In genomic region chr15:79683707-79684465, GRCm38 (mm10) we compare ENCODE assay signal across 8 mouse cellular contexts. TPM values are rescaled to one million over a fixed set of nuclear protein-coding genes. Genes with fewer than 3 reads are reported as not detected.
DNase-seq lines count a peak whose midpoint lies in the region; ATAC-seq lines count a peak whose summit lies in the region.

No protein-coding gene starts in this region.

- no peak overlapping the region for H3K27ac ChIP-seq in kidney, embryonic 15.5 days
- no peak overlapping the region for H3K27ac ChIP-seq in forebrain, embryonic 16.5 days (ENCODE audit: low read length)
- H3K27ac ChIP-seq in liver, embryonic 15.5 days (replicated peaks), result peak overlapping the region; percentile 99

- no peaks in the 10 kb centered on the region for H3K9me3 ChIP-seq in kidney, embryonic 15.5 days (replicated peaks)
- no peaks in the 10 kb centered on the region for H3K9me3 ChIP-seq in forebrain, embryonic 16.5 days (ENCODE audit: control insufficient read depth, low read length)
- H3K9me3 ChIP-seq in liver, embryonic 15.5 days (replicated peaks), result no peaks in the 10 kb centered on the region

- peaks cover 4% of the 10 kb centered on the region for H3K36me3 ChIP-seq in kidney, embryonic 15.5 days
- H3K36me3 ChIP-seq in forebrain, embryonic 16.5 days (ENCODE audit: control insufficient read depth, insufficient read depth), result no peaks in the 10 kb centered on the region
- peaks cover 17% of the 10 kb centered on the region for H3K36me3 ChIP-seq in liver, embryonic 15.5 days (replicated peaks)

- 59% methylated on average over 19 of the region's 19 CpGs for WGBS in kidney, embryonic 15.5 days
- WGBS in forebrain, embryonic 16.5 days, result 76% methylated on average over 19 of the region's 19 CpGs
- WGBS in liver, embryonic 15.5 days (ENCODE audit: insufficient replicate concordance), result 54% methylated on average over 19 of the region's 19 CpGs

- H3K4me3 ChIP-seq in kidney, embryonic 15.5 days (replicated peaks), result peak overlapping the region; percentile 67
- H3K4me3 ChIP-seq in forebrain, embryonic 16.5 days (replicated peaks; ENCODE audit: low read length), result peak overlapping the region; percentile 8; the same call in 1 of the 2 replicates
- peak overlapping the region; percentile 89 for H3K4me3 ChIP-seq in liver, embryonic 15.5 days (replicated peaks)

- no peak for DNase-seq in kidney, postnatal 36 days
- peak; percentile 30 for DNase-seq in adipocyte (ENCODE audit: low spot score)
- DNase-seq in spleen, postnatal 36 days (ENCODE audit: low spot score in 2 of 2), result no peak
- no peak for DNase-seq in layer of hippocampus, postnatal 36 days
- no peak for DNase-seq in lung, postnatal 14 days

- H3K9ac ChIP-seq in kidney, embryonic 15.5 days, result peak overlapping the region; percentile 8; the same call in 1 of the 2 replicates
- H3K9ac ChIP-seq in forebrain, embryonic 16.5 days (replicated peaks; ENCODE audit: low read depth, low read length), result peak overlapping the region; percentile 15; the same call in 1 of the 2 replicates
- peak overlapping the region; percentile 88 for H3K9ac ChIP-seq in liver, embryonic 15.5 days

- peak overlapping the region; percentile 68 for H3K4me2 ChIP-seq in kidney, embryonic 15.5 days
- H3K4me2 ChIP-seq in forebrain, embryonic 16.5 days (ENCODE audit: low read length), result peak overlapping the region; percentile 92
- H3K4me2 ChIP-seq in liver, embryonic 15.5 days, result peak overlapping the region; percentile 82

- no peaks in the 10 kb centered on the region for H3K27me3 ChIP-seq in kidney, embryonic 15.5 days
- no peaks in the 10 kb centered on the region for H3K27me3 ChIP-seq in forebrain, embryonic 16.5 days (replicated peaks; ENCODE audit: control insufficient read depth, insufficient read depth, low read length)
- H3K27me3 ChIP-seq in liver, embryonic 15.5 days, result no peaks in the 10 kb centered on the region

- no peak for ATAC-seq in kidney, embryonic 15.5 days (replicated peaks; ENCODE audit: low FRiP score)
- ATAC-seq in forebrain, embryonic 16.5 days, result no peak
- no peak for ATAC-seq in liver, embryonic 15.5 days (ENCODE audit: insufficient read depth)

- peaks cover 58% of the 10 kb centered on the region for H3K4me1 ChIP-seq in kidney, embryonic 15.5 days
- peaks cover 48% of the 10 kb centered on the region for H3K4me1 ChIP-seq in forebrain, embryonic 16.5 days (replicated peaks; ENCODE audit: control insufficient read depth, insufficient read depth, low read length)
- peaks cover 72% of the 10 kb centered on the region for H3K4me1 ChIP-seq in liver, embryonic 15.5 days (replicated peaks)

RNA-seq across cellular contexts. Expression of gene Josd1, which starts 3.8 kb away (rescaled TPM):
- 19.0 and 21.1 TPM in 2 replicates for polyA plus RNA-seq in kidney, embryonic 15.5 days (2015; fragmentation: Nextera tagmentation; extraction: Ambion mirVana)
- polyA plus RNA-seq in forebrain, embryonic 16.5 days (2015; fragmentation: Nextera tagmentation; extraction: Ambion mirVana), result 24.5 and 25.2 TPM in 2 replicates
- 20.1 and 22.3 TPM in 2 replicates for polyA plus RNA-seq in liver, embryonic 15.5 days (2015; fragmentation: Nextera tagmentation; extraction: Ambion mirVana)
- total RNA-seq in layer of hippocampus, postnatal 36 days (2021), result 10 to 100 TPM; 48.4 to 50.1 TPM

RNA-seq across cellular contexts. Expression of gene Gtpbp1, which starts 6.8 kb away (rescaled TPM):
- polyA plus RNA-seq in kidney, embryonic 15.5 days (2015; fragmentation: Nextera tagmentation; extraction: Ambion mirVana), result 32.6 and 36.5 TPM in 2 replicates
- polyA plus RNA-seq in forebrain, embryonic 16.5 days (2015; fragmentation: Nextera tagmentation; extraction: Ambion mirVana), result 55.7 and 56.5 TPM in 2 replicates
- 29.9 and 33.5 TPM in 2 replicates for polyA plus RNA-seq in liver, embryonic 15.5 days (2015; fragmentation: Nextera tagmentation; extraction: Ambion mirVana)
- 10 to 100 TPM; 48.6 to 51.6 TPM for total RNA-seq in layer of hippocampus, postnatal 36 days (2021)

RNA-seq across cellular contexts. Expression of gene Tomm22, which starts 13.2 kb away (rescaled TPM):
- 249 and 266 TPM in 2 replicates for polyA plus RNA-seq in kidney, embryonic 15.5 days (2015; fragmentation: Nextera tagmentation; extraction: Ambion mirVana)
- polyA plus RNA-seq in forebrain, embryonic 16.5 days (2015; fragmentation: Nextera tagmentation; extraction: Ambion mirVana), result 249 and 262 TPM in 2 replicates
- 124 and 134 TPM in 2 replicates for polyA plus RNA-seq in liver, embryonic 15.5 days (2015; fragmentation: Nextera tagmentation; extraction: Ambion mirVana)
- 100 to 1,000 TPM; 101 to 108 TPM for total RNA-seq in layer of hippocampus, postnatal 36 days (2021)

RNA-seq across cellular contexts. Expression of gene Cby1, which starts 24.9 kb away (rescaled TPM):
- polyA plus RNA-seq in kidney, embryonic 15.5 days (2015; fragmentation: Nextera tagmentation; extraction: Ambion mirVana), result 51.5 and 56.6 TPM in 2 replicates
- 116 and 117 TPM in 2 replicates for polyA plus RNA-seq in forebrain, embryonic 16.5 days (2015; fragmentation: Nextera tagmentation; extraction: Ambion mirVana)
- 12.3 and 12.7 TPM in 2 replicates for polyA plus RNA-seq in liver, embryonic 15.5 days (2015; fragmentation: Nextera tagmentation; extraction: Ambion mirVana)
- 10 to 100 TPM; 43.2 to 44.3 TPM for total RNA-seq in layer of hippocampus, postnatal 36 days (2021)

RNA-seq across cellular contexts. Expression of gene Fam227a, which starts 25.1 kb away (rescaled TPM):
- 1.3 and 1.5 TPM in 2 replicates for polyA plus RNA-seq in kidney, embryonic 15.5 days (2015; fragmentation: Nextera tagmentation; extraction: Ambion mirVana)
- 3.9 and 4.5 TPM in 2 replicates for polyA plus RNA-seq in forebrain, embryonic 16.5 days (2015; fragmentation: Nextera tagmentation; extraction: Ambion mirVana)
- 0.05 and 0.12 TPM in 2 replicates for polyA plus RNA-seq in liver, embryonic 15.5 days (2015; fragmentation: Nextera tagmentation; extraction: Ambion mirVana)
- 10 to 100 TPM in 1 of 2 experiments, 1 to 10 TPM in 1; 9.7 to 16.0 TPM for total RNA-seq in layer of hippocampus, postnatal 36 days (2021)

Comparison
In these comparisons a context has a peak if more than half of its experiments do, and no peak if none do; other contexts are left out.
1. H3K4me3 ChIP-seq: peak in every context shown above with its lines; median percentile 89 in liver, embryonic 15.5 days; 67 in kidney, embryonic 15.5 days; 8 in forebrain, embryonic 16.5 days.
2. H3K9ac ChIP-seq: peak in every context shown above with its lines; median percentile 88 in liver, embryonic 15.5 days; 15 in forebrain, embryonic 16.5 days; 8 in kidney, embryonic 15.5 days.